Mouse (Mus musculus) 416B (cell line): ENCODE measurements around the gene Tedc1.

Source experiments
- DNase-seq: peaks from one replicate; pipeline ENCODE4 v3.0.0; 2011; ENCODE audit warnings: low read depth

Gene Tedc1

GRCm38 (mm10) chr12:113155887-113156539 lies at the start of gene Tedc1:
Gene Tedc1, plus strand, starts transcription at chr12:113156421.
- peak; percentile 100 for DNase-seq

GRCm38 (mm10) chr12:113107431-113108124 lies 48.6 kb upstream of the Tedc1 start:
- DNase-seq: peak; percentile 58

- peak; percentile 36 for DNase-seq
Observed at GRCm38 (mm10) chr12:113108528-113109283, 47.5 kb upstream of the Tedc1 start.

GRCm38 (mm10) chr12:113109801-113110200 lies 46.4 kb upstream of the Tedc1 start:
- no peak for DNase-seq

GRCm38 (mm10) chr12:113114141-113114540 lies 42.1 kb upstream of the Tedc1 start:
- DNase-seq: no peak

- no peak for DNase-seq
Observed at GRCm38 (mm10) chr12:113114856-113115538, 41.2 kb upstream of the Tedc1 start.

- peak; percentile 63 for DNase-seq
Observed at GRCm38 (mm10) chr12:113119516-113120410, 36.5 kb upstream of the Tedc1 start.

- DNase-seq: no peak
Observed at GRCm38 (mm10) chr12:113124726-113125125, 31.5 kb upstream of the Tedc1 start.

- no peak for DNase-seq
Observed at GRCm38 (mm10) chr12:113130732-113131131, 25.5 kb upstream of the Tedc1 start.

GRCm38 (mm10) chr12:113131601-113132000 lies 24.6 kb upstream of the Tedc1 start:
- DNase-seq: no peak

GRCm38 (mm10) chr12:113132567-113132966 lies 23.7 kb upstream of the Tedc1 start:
- no peak for DNase-seq

GRCm38 (mm10) chr12:113133260-113133659 lies 23.0 kb upstream of the Tedc1 start:
- DNase-seq: no peak

- DNase-seq: no peak
Observed at GRCm38 (mm10) chr12:113133861-113134403, 22.3 kb upstream of the Tedc1 start.

GRCm38 (mm10) chr12:113134502-113134901 lies 21.7 kb upstream of the Tedc1 start:
- no peak for DNase-seq

- DNase-seq: no peak
Observed at GRCm38 (mm10) chr12:113135401-113135800, 20.8 kb upstream of the Tedc1 start.

GRCm38 (mm10) chr12:113136492-113137020 lies 19.7 kb upstream of the Tedc1 start:
- no peak for DNase-seq

GRCm38 (mm10) chr12:113137260-113138213 lies 18.7 kb upstream of the Tedc1 start:
- DNase-seq: no peak

GRCm38 (mm10) chr12:113138291-113138690 lies 17.9 kb upstream of the Tedc1 start:
- DNase-seq: no peak
